Mouse (Mus musculus): ENCODE data around the gene Tspoap1. TPM values are rescaled to one million over a fixed set of nuclear protein-coding genes. Genes with fewer than 3 reads are reported as not detected.

Gene Tspoap1
- total RNA-seq, 2 experiments from 2014 or later: 6.7 to 21.3 TPM

DNA sequence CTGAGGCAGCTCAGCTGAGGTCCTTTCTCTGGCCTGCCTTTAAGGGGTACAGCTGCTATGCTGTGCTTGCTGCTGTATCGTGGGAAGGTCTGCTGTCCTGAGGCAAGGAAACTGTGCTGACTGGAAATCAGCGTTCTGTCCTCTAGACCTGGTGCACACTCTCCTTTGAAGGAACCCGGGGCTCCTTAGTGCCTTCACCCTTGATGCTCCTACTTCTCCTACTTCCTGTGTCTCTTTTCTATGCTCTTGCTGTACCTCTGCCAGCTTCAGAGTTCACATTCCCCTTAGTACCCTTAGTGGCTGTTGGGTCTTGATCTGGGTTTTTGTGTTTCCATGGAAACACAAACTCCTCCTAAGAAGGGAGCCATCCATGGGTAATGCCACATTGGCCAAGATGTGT, 16.6 kb upstream of the Tspoap1 start:
- ATAC-seq (replicated peaks; ENCODE audit: low FRiP score, poor library complexity, severe bottlenecking): no peak

GRCm38 (mm10) chr11:87744964-87745363, 15.4 kb upstream of the Tspoap1 start:
- no peak for ATAC-seq (replicated peaks; ENCODE audit: low FRiP score, poor library complexity, severe bottlenecking)

DNA sequence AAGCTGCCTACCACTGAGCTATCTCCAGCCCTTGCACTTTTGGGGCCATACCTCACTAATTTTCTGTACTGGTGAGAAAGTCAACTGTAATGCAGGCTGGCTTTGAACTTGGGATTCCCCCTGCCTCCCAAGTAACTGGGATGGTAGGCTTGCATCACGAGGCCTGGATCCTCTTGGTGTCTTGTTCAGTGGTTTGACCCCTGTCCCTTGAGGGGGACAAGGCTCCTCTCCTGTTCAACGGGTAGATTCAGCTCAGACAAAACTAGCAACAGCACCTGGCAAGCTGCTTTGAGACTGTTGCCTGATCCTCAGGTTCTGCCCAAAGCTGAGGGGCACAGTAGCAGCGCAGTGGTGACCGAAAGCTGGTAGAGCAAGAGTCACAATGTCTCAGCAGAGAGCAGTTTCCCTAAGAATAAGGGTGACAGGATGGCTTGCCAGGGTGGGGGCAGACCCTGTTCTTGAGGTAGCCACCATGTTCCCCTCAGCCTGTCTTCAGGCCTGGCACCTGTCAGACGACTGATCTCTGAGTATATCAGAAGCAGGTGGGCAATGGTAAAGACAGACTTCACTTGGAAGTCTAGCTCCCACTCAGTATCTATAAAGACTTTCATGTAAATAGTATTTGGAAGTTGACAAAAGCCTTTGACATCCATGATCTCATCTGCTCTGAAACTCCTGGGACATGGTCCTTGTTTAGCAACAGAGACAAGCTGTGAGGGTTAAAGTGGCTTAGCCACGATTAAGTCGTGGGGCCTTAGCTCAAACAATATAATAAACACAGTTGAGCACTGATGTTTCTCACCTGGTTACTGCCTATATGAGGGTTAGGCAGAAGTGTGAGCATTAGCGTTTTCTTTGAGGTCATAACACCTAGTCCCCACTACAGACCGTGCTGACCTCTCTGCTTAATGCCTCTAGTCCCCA, 14.4 kb upstream of the Tspoap1 start:
- ATAC-seq (replicated peaks; ENCODE audit: low FRiP score, poor library complexity, severe bottlenecking): no peak

DNA sequence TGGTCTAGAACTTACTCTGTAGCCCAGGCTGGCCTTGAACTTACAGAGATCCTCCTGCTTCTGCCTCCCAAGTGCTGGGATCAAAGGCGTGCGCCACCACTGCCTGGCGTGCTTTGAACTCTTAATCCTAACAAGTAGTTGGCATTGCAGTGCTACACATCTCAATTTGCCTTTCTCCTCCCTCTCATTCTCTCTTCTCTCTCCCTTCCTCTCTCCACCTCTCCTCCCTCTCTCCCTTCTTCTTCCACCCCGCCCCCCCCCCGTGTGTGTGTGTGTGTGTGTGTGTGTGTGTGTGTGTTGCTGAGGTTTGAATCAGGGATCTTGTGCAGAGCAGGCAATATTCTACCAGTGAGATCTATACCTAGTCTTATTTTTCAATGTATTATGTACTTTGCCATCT, 13.0 kb upstream of the Tspoap1 start:
- ATAC-seq (replicated peaks; ENCODE audit: low FRiP score, poor library complexity, severe bottlenecking): no peak

DNA sequence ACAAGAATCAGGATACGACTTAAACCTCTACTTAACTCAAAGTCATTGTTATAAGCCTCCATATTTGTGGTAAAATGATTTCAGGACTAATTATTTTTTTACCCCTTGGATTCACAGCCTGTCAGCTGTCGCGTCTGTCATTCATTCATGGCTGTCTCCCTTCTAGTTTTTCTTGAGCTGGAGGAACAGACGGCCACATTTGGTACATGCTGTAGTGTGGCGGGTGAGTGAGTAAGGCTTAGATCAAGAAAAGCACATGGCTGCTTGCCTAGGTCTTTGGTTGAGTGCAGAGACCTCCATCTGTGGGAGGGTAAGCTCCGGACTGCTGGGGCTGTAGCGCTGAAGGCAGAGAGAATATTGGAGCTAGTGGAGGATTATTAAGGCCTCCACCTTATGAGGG, 12.6 kb upstream of the Tspoap1 start:
- ATAC-seq (replicated peaks; ENCODE audit: low FRiP score, poor library complexity, severe bottlenecking): no peak

DNA sequence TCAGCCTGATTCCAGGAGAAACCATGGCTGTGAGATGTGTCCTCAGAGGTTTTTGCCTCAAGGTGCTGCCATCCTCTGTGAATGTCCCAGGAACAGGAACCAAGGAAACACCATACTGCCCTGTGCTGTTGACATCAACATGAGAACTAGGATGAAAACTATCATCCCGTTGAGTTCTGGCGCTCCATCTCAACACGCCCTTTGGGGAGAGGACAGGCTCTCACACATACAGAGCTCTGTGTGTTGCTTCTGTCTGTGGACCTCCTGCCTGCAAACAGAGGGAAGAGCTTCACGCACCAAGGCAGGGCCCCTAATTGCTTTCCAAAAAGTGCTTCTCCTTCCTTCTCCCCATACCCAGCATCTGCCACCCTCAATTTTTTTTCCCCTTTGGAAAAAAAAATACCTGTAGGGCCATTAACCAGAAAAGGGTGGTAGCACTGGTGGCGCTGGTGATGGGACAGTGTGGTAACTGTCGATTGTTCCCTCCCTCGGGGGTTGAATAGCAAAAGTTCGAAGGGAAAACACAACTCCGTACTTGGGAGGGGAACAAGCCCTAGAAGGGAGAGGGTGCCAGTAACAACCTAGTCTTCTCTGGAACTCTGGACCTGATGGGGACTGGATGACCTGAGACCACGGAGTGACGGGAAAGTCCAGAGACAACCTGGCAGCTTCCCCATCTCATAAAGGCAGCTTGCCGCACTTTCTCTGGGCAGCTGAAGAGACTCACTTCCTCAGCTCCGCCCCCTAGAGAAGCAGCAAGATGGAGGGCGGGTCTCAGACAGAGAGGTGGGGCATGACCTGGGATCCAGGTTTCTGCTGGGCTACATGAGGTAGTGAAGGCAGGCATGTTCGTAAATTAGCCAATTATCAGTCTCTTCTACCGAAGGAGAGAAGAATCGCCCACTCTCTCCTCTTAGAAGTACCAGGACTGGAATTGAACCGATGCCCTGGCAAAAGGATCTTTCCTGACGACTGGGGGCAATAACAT, 11.9 kb upstream of the Tspoap1 start:
- peak; percentile 70 for ATAC-seq (replicated peaks; ENCODE audit: low FRiP score, poor library complexity, severe bottlenecking)

DNA sequence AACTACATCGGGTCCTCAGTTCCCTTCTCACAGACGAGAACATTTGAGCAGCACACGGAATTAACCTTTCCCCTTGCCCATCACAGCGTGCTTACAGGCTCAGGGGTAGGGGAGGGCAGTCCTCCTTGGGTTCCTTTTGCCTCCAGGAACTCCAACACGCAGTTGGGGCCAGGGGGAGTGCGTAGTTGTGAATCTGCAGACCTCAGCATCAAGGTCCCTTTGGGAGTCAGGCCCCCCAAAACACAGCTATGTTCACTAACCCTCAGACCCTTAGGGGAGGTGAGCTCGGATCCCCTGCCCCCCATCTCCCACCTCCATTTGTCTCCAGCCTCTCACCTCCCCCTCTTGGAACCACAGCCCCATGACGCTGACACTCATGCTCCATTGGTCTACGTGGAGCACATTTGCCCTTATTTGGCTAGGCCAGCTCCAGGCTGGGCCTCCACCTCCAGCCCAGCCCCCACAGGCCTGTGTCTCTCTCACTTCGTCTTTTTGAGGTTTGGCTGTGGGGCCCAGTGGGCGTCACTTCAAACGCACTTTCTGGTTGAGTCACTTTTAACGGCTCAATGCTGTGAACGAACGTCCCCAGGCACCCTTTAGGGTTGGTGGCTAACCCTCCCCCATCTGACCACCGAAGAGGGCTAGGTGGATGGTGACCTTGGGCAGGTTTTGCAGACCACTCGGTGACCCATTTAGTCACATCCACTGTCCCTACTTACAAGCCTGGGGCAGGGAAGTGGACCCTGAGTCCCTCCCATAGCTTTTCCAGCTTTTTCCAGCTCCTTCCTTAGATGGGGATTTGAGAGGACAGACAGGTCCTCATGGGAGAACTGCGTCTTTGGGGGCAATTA, 10.9 kb upstream of the Tspoap1 start:
- ATAC-seq (replicated peaks; ENCODE audit: low FRiP score, poor library complexity, severe bottlenecking): peak; percentile 60

GRCm38 (mm10) chr11:87750043-87750421, 10.3 kb upstream of the Tspoap1 start:
- ATAC-seq (replicated peaks; ENCODE audit: low FRiP score, poor library complexity, severe bottlenecking): peak; percentile 71

DNA sequence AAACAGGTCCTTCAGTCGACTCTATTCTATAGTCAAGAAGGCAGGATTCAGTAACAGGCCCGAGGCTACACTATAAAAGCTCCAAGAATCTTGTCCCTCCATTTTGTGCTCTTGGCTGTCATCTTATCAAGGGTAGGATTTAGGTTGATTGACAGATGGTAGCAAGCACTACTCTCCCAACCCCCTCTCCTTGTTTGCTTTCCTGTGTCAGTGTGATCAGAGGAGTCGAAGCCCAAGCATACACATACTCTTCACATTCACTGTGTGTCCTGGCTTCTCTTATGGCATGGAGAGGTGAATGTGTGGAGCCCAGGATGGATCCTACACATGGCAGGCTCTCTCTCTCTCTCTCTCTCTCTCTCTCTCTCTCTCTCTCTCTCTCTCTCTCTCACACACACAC, 9.8 kb upstream of the Tspoap1 start:
- peak; percentile 4 for ATAC-seq (replicated peaks; ENCODE audit: low FRiP score, poor library complexity, severe bottlenecking)

DNA sequence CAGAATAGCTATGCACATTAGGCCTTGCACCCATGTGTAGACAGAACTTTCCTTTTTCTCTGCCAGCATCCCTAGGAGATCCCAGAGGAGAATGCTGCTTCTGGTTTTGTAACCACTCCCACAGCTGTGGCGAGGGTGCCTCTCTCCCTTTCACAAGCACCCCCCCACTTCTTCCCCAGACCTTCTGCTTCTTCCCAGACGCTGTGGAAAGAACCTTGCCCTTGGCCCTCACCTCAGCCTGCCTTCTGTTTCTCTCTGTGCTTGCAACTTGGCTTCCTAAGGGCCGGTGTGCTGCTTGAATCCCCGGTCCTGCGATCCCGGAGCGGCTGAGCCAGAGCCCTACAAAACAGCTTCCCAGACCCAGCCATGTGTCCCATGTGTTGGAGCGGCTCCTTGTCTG, 9.3 kb upstream of the Tspoap1 start:
- no peak for ATAC-seq (replicated peaks; ENCODE audit: low FRiP score, poor library complexity, severe bottlenecking)

DNA sequence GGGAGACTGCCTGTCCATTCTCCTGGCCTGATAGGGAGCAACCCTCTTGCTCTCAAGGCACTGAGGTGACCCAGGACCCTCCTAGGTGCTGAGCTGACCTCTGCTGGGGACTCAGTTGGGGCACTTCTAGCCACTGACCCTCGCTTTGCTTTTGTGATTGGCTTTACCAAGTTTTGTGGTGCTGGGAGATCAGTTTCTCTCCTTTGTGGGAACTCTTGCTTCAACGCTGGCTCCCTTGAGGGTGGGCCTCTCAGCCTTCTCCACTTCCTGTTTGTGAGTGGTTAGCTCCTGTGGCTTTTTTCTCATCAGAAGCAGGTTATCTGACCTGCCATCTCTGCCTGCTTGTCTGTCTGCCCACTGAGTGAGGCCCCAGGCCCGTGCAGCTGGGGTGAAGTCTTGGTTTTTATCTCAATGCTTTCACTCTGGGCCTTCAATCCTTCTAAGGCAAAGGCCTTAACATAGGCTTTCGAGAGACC, 8.8 kb upstream of the Tspoap1 start:
- ATAC-seq (replicated peaks; ENCODE audit: low FRiP score, poor library complexity, severe bottlenecking): no peak

DNA sequence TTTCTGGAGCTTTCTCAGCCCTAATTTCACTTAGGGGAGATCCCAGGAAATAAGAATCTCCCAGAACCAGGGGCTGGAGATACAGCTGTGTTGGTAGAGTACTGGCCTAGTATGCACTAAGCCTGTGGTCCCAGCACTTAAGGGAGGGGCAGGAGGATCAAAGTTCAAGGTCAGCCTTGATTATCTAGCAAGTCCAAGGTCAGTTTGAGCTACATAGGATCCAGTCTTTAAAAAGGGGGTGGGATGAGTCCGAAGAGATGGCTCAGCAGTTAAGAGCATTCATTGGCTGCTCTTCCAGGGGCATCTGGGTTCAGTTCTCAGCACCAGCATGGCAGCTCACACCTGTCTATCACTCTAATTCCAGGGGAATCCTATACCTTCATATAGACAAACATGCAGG, 8.0 kb upstream of the Tspoap1 start:
- no peak for ATAC-seq (replicated peaks; ENCODE audit: low FRiP score, poor library complexity, severe bottlenecking)

DNA sequence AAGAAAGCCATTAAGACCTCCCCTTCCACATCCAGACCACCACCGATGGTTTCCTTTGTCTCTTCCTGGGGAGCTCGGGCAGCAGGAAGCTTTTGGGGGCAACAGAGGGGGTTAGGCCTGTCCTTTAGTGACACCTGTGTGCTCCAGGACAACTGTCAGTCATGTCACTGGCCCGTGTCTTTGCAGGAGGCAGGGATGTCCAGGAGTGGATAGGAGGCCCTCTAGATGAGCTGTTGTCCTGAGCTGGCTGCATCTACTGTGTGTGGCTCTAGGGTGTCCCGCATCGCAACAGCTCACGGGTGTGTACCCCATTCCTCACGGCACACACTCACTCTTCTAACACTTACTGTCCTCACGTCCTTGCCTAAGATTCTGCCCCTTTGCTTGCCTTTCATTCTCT, 7.1 kb upstream of the Tspoap1 start:
- no peak for ATAC-seq (replicated peaks; ENCODE audit: low FRiP score, poor library complexity, severe bottlenecking)

DNA sequence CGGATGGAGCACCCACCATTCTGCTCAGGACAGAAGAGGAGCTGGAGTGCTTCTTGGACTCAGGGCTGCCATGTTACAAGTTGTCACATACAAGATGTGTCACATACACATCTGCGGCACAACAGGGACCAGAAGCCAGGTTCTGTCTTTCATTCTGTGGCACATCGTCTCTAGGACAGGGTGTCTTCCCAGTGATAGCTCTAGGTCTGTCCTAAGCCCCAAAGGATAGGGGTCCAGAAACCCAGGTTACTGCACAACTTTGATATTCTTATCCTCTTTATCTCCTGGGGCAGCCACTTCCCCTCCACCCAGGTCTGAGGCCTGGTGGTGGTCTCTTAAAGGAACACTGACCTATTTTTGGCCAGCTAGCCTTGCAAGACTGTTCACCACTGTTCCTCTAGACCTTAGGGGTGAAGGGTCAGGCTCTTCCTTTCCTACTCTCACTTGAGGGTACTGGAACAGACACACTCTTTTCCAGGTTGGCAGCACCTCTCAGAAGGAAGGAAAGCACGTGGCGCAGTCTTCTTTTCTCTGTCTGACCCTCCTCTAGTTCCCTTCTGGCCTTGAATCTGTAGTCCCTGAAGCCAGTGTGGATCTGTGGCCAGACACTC, 6.3 kb upstream of the Tspoap1 start:
- ATAC-seq (replicated peaks; ENCODE audit: low FRiP score, poor library complexity, severe bottlenecking): no peak

DNA sequence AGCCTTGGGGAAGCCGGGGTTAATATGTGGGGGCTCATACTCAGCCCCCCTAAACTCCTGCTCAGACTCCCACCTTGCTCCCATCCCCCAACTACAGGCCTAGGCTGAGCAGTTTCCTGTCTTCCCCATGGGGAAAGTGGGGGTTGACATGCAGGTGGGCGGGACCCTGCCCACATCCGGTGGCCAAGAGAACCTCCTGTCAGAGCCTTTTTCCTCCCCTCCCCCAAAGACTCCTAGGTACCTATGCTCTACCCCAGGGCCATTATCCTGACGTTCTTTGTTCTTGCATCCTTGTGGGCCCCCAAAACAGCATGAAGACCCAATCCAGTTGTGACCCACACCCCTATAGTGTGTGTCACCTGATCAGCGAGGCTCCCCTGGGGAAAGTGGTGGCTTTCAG, 5.7 kb upstream of the Tspoap1 start:
- ATAC-seq (replicated peaks; ENCODE audit: low FRiP score, poor library complexity, severe bottlenecking): no peak

GRCm38 (mm10) chr11:87755360-87756017, 4.9 kb upstream of the Tspoap1 start:
- peak; percentile 74 for ATAC-seq (replicated peaks; ENCODE audit: low FRiP score, poor library complexity, severe bottlenecking)

GRCm38 (mm10) chr11:87756251-87756820, 4.0 kb upstream of the Tspoap1 start:
- peak; percentile 67 for ATAC-seq (replicated peaks; ENCODE audit: low FRiP score, poor library complexity, severe bottlenecking)

Measured in erythroid progenitor cell, adult 5-6 weeks (primary cell).